Mouse (Mus musculus): Measurements from ENCODE around the gene Cry1. TPM values are rescaled to one million over a fixed set of nuclear protein-coding genes. Genes with fewer than 3 reads are reported as not detected.

Cry1 gene
- total RNA-seq, 2 experiments from 2014 or later, result 8.6 to 13.3 TPM

- peak in 1 of 2 experiments; percentile 33 for DNase-seq
Observed at GRCm38 (mm10) chr10:85161745-85162351, 23.0 kb downstream of the Cry1 start.

DNA sequence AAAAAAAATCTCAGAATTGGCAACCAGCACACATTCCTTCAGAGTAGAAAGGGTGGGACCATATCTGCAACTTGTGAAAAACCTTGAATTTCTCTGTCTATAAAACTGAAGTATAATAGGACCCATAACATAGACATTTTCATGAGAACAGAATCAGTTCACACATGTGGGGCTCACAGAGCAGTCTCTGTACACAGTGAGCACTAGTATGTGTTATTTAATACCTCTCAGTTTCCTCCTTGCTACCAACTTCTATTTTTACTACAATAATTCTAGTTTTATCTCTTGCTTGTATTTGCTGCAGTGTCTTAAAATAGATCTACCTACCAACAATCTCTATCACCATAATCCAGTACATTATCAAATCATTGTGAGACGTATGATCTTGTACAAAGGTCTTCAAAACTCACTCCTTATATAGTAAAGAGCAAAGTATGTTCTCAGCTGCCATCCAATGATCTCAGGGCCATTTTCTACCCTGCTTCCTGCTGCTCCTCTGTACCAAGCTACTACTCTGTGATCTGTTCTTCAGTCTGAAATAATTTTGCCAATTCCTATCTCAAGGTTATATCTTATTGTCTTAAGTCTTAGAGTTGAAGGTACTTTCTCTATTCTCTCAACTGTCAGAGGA, 24.8 kb downstream of the Cry1 start:
- no peak for DNase-seq

DNA sequence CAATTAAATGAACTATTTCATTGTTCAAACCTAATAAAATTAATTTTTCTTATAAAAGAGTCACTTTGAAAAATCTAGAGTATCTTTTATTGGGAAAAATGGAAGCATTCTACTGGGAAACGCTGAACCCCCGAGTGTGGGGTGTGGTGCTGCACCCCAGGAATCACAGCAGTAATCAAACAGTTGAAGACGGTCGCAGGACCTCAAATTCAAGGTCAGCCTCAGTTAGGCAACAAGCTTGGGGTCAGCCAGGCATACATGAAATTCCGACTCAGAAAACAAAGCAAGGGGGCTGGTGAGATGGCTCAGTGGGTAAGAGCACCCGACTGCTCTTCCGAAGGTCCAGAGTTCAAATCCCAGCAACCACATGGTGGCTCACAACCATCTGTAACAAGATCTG, 27.4 kb downstream of the Cry1 start:
- no peak for DNase-seq

GRCm38 (mm10) chr10:85154195-85154594, 30.7 kb downstream of the Cry1 start:
- peak; percentile 68 to 69 for DNase-seq

DNA sequence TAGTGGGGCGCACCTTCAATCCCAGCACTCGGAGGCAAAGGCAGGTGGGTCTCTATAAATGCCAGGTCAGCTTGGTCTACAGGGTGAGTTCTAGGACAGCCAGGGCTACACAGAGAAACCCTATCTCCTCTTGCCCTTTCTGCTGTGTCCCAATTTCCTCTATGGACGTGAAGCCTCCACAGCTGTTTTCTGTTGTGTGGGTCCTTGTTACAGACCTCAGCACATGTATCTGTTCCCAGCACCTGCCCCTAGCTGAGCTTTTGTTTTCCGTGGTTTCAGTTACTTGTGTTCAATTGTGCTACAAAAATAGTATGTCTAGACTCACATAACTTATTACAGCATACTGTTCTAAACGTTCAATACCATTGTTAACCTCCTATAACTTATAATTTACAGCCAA, 35.6 kb downstream of the Cry1 start:
- no peak for DNase-seq

DNA sequence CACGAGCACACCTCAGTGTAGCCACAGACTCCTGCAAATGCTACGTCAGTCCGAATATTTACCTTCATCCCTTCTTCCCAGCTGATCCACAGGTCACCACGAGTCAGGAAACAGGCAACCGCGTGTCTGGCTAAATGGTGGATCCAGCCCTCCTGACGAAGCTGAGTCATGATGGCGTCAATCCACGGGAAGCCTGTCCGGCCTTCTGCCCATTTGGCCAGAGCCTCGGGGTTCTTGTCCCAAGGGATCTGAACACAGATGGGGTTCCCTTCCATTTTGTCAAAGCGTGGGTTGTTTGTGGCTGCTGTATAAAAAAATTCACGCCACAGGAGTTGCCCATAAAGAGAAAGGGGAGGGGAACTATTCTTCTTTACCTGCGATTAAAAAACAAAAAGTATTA, 38.6 kb downstream of the Cry1 start:
- no peak for DNase-seq

GRCm38 (mm10) chr10:85141465-85141864, 43.4 kb downstream of the Cry1 start:
- no peak for DNase-seq

- no peak for DNase-seq
Observed at GRCm38 (mm10) chr10:85136573-85136972, 48.3 kb downstream of the Cry1 start.

DNA sequence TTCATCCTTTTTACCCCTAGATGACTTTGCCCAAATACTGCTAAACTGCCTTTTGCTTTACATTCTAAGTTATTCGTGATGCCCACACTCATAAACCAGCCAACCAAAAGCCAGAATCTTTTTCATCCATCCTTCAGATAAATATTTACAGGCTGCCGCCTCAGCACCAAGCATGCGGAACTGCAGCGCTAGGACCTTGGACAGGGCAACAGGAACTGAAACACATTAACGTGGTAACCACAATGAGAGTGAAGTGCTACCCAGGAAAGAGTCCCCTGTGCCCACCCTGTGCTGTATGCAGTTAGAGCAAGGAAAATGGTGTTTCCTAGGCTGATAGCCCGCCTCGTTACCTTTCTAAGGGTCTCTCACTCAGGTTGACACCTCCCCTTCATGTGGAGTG, 56.4 kb downstream of the Cry1 start:
- peak; percentile 17 to 46 for DNase-seq

GRCm38 (mm10) chr10:85127395-85128287, 57.2 kb downstream of the Cry1 start, which contains the start of gene Mterf2:
Mterf2 (minus strand) TSS chr10:85128027.
- peak; percentile 92 to 93 for DNase-seq

DNA sequence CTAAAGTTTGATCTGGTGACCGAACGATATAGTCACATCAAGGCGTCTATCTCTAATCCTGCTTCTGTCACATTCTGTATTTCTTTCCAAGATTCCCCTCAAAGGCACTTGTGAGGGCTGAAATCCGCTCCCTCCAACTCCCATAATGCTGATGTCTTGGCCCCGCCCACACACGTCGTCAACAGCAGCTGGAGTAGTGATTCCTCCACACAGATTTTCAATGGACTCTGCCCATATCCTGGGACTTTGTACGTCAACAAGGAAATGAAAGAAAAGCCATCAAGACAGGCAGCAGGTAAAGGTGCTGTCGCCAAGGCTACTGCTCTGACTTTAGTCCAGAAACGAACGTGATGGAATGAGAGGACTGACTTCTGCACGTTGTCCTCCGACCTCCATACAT, 59.7 kb downstream of the Cry1 start:
- DNase-seq, result no peak

DNA sequence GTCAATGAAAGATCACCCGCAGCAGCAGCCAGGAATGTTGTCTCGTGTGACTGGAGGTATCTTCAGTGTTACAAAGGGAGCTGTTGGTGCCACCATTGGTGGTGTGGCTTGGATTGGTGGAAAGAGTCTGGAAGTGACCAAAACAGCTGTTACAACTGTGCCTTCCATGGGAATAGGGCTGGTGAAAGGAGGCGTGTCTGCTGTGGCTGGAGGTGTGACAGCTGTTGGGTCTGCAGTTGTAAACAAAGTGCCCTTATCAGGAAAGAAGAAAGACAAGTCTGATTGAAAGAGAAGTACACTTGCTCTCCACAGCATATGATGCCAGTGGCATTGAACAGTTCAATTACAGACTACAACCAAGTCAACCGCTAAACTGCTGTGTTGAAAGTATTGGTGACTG, 70.5 kb downstream of the Cry1 start:
- no peak for DNase-seq

DNA sequence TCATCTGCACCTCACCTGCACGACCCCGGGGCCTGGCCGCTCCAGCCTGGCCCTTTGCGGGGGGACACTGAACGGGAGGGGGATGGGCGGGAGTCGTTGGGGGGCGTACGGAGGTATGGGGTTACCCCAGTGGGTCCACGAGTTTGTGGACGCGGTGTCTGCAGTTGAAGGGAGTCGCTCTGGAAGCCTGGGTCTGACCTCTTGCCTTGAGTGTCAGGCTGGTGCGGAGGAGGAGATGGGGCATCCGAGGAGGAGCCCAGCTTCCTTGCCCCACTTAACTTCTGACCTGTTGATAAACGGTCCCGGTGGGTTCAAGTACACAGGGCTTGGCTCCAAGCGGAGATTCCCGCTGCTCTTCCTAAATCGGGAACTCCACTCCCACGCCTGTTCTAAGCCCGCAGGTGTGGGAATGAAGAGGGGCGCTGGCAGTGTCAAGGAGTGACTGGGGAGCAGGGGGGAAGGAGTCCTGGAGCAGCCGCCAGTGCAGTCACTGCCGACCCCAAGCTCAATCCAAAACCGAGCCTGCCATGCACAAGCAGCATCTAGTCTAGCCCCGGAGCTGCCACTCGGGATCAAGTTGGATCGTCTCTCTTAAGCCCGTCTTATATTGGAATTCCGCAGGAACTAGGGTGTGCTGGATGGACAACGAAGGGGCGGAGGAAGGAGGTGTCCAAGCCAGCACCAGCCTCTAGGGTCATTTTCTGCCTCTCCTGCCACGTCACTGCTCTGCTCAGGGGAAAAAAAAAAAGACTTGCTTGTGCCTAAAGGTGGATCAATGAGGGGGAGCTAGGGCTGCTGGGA, 81.6 kb downstream of the Cry1 start:
- DNase-seq, result peak; percentile 30 to 37

GRCm38 (mm10) chr10:85102247-85103084, 82.4 kb downstream of the Cry1 start, which contains the start of the genes Fhl4 and Tmem263:
Fhl4 (minus strand) TSS chr10:85102495.
Tmem263 (plus strand) TSS chr10:85102627.
- DNase-seq, result peak; percentile 83 to 91

DNA sequence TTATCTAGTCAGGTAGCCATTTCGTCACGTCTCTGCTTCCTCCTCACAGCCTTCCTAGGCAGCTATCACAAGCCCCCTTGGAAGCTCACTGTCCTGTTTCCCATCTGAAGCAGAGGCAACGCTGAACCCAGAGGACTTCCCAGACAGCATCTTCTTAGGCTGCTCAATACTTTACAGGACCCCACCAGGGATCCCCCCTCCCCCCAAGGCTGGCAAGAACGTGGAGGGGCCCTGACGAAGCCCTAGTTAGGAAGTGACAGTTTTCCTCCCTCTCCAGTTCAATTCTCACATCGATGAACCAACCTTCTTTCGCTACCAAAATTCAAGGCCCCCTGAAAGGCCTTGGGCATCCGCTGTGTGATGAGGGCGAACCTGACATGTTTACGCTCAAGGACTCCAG, 83.0 kb downstream of the Cry1 start:
- peak in 1 of 2 experiments; percentile 18 for DNase-seq

Other genes starting within 250 kb of the Cry1 start
- gene Fhl4, start 82.6 kb downstream of the Cry1 start, total RNA-seq (2021), result under 1 TPM; 0.20 to 0.43 TPM
- gene Tmem263, start 82.4 kb downstream of the Cry1 start, total RNA-seq (2021), result 10 to 100 TPM; 18.6 to 24.4 TPM
- 1 to 10 TPM; 2.8 to 4.3 TPM for gene Mterf2, start 57.0 kb downstream of the Cry1 start, total RNA-seq (2021)
- 1 to 10 TPM; 7.1 to 9.7 TPM for gene Btbd11, start 201.8 kb upstream of the Cry1 start, total RNA-seq (2021)

All from adrenal gland, postnatal 36 days (tissue).